Comparison of ENCODE assay signal across 8 mouse cellular contexts in genomic region chr8:11635012-11635577, GRCm38 (mm10). TPM values are rescaled to one million over a fixed set of nuclear protein-coding genes. Genes with fewer than 3 reads are reported as not detected.
DNase-seq lines count a peak whose midpoint lies in the region; ATAC-seq and TF ChIP-seq lines count a peak whose summit lies in the region.

No protein-coding gene starts in this region.

- peak overlapping the region; percentile 94 for H3K4me3 ChIP-seq in embryonic facial prominence, embryonic 11.5 days (ENCODE audit: low read depth, low read length)
- H3K4me3 ChIP-seq in kidney, adult 2 months (ENCODE audit: insufficient read depth, low read depth, low read length), result peak overlapping the region; percentile 88
- H3K4me3 ChIP-seq in limb, embryonic 13.5 days, result peak overlapping the region; percentile 96
- peak overlapping the region; percentile 89 for H3K4me3 ChIP-seq in midbrain, embryonic 15.5 days

- H3K36me3 ChIP-seq in embryonic facial prominence, embryonic 11.5 days (replicated peaks; ENCODE audit: control insufficient read depth, insufficient read depth, low read depth, low read length), result peaks cover 8% of the 10 kb centered on the region
- H3K36me3 ChIP-seq in kidney, adult 2 months (ENCODE audit: control insufficient read depth, insufficient read depth, low read length), result no peaks in the 10 kb centered on the region; the same call in none of the 2 replicates
- peaks cover 19% of the 10 kb centered on the region for H3K36me3 ChIP-seq in limb, embryonic 13.5 days
- 0 out of 2 replicates have a peak, but pooled peaks cover 8% of the 10 kb centered on the region for H3K36me3 ChIP-seq in midbrain, embryonic 15.5 days (replicated peaks)

- DNase-seq in 416B (ENCODE audit: low read depth), result peak; percentile 89
- DNase-seq in adrenal gland, postnatal 25 days, result peak; percentile 90
- DNase-seq in embryonic facial prominence, embryonic 11.5 days (ENCODE audit: low spot score), result peak; percentile 95
- DNase-seq in heart, adult 18-20 months, result peak; percentile 90 to 92
- DNase-seq in kidney, adult 2 months, result peak; percentile 90
- DNase-seq in spleen, postnatal 10 days (ENCODE audit: low spot score in 2 of 2), result peak; percentile 60 to 88

- TF ChIP-seq POLR2A in kidney, adult 2 months (IDR thresholded peaks at IDR 0.05; ENCODE audit: low read depth, low read length), result no peak

- H3K4me1 ChIP-seq in embryonic facial prominence, embryonic 11.5 days (ENCODE audit: control insufficient read depth, insufficient read depth, low read length), result no peaks in the 10 kb centered on the region; the same call in 1 of the 2 replicates
- peaks cover 16% of the 10 kb centered on the region for H3K4me1 ChIP-seq in kidney, adult 2 months (ENCODE audit: control insufficient read depth, insufficient read depth, low read length)
- peaks cover 45% of the 10 kb centered on the region for H3K4me1 ChIP-seq in limb, embryonic 13.5 days
- H3K4me1 ChIP-seq in midbrain, embryonic 15.5 days, result peaks cover 35% of the 10 kb centered on the region

- TF ChIP-seq CTCF in kidney, adult 2 months (conservative IDR thresholded peaks at IDR 0.05; ENCODE audit: insufficient read depth, insufficient read length, low read depth, low read length), result no peak

- H3K9ac ChIP-seq in embryonic facial prominence, embryonic 11.5 days (replicated peaks; ENCODE audit: low read length), result peak overlapping the region; percentile 98
- H3K9ac ChIP-seq in limb, embryonic 13.5 days, result peak overlapping the region; percentile 96
- peak overlapping the region; percentile 92 for H3K9ac ChIP-seq in midbrain, embryonic 15.5 days

- ATAC-seq in embryonic facial prominence, embryonic 11.5 days (replicated peaks; ENCODE audit: insufficient number of reproducible peaks, low FRiP score, low TSS enrichment, low read depth), result peak; percentile 88
- peak; percentile 72 for ATAC-seq in limb, embryonic 13.5 days (ENCODE audit: low FRiP score, low read depth)
- peak; percentile 87 for ATAC-seq in midbrain, embryonic 15.5 days (replicated peaks)

- peak overlapping the region; percentile 98 for H3K27ac ChIP-seq in embryonic facial prominence, embryonic 11.5 days (replicated peaks; ENCODE audit: low read depth, low read length)
- peak overlapping the region; percentile 95 for H3K27ac ChIP-seq in kidney, adult 2 months (ENCODE audit: insufficient read depth, low read depth, low read length)
- H3K27ac ChIP-seq in limb, embryonic 13.5 days, result peak overlapping the region; percentile 99
- H3K27ac ChIP-seq in midbrain, embryonic 15.5 days, result peak overlapping the region; percentile 98

- H3K9me3 ChIP-seq in embryonic facial prominence, embryonic 11.5 days (replicated peaks; ENCODE audit: control insufficient read depth, low read length), result no peaks in the 10 kb centered on the region
- H3K9me3 ChIP-seq in limb, embryonic 13.5 days, result no peaks in the 10 kb centered on the region
- H3K9me3 ChIP-seq in midbrain, embryonic 15.5 days, result no peaks in the 10 kb centered on the region

- H3K27me3 ChIP-seq in embryonic facial prominence, embryonic 11.5 days (ENCODE audit: control insufficient read depth, insufficient read depth, low read length), result no peaks in the 10 kb centered on the region
- no peaks in the 10 kb centered on the region for H3K27me3 ChIP-seq in kidney, adult 2 months (replicated peaks; ENCODE audit: control insufficient read depth, insufficient read depth, low read length)
- no peaks in the 10 kb centered on the region for H3K27me3 ChIP-seq in limb, embryonic 13.5 days
- H3K27me3 ChIP-seq in midbrain, embryonic 15.5 days (replicated peaks), result no peaks in the 10 kb centered on the region

- WGBS in embryonic facial prominence, embryonic 11.5 days, result under 1% methylated on average over 69 of the region's 70 CpGs
- under 1% methylated on average over 70 of the region's 70 CpGs for WGBS in kidney, adult 2 months
- WGBS in limb, embryonic 13.5 days, result under 1% methylated on average over 70 of the region's 70 CpGs
- under 1% methylated on average over 66 of the region's 70 CpGs for WGBS in midbrain, embryonic 15.5 days

- peak overlapping the region; percentile 78 for H3K4me2 ChIP-seq in embryonic facial prominence, embryonic 11.5 days (ENCODE audit: low read depth, low read length)
- H3K4me2 ChIP-seq in limb, embryonic 13.5 days (replicated peaks), result peak overlapping the region; percentile 90
- H3K4me2 ChIP-seq in midbrain, embryonic 15.5 days, result peak overlapping the region; percentile 82

RNA-seq across cellular contexts. Expression of gene Ankrd10, which starts 0.5 kb away (rescaled TPM):
- 76.1 and 77.4 TPM in 2 replicates for total RNA-seq in adrenal gland, postnatal 25 days (2021)
- polyA plus RNA-seq in embryonic facial prominence, embryonic 11.5 days (2014; fragmentation: Nextera tagmentation; extraction: Ambion mirVana), result 87.0 and 92.0 TPM in 2 replicates
- total RNA-seq in heart, adult 18-20 months (2021), result 10 to 100 TPM; 19.6 to 19.8 TPM
- polyA plus RNA-seq in kidney, adult 2 months (2012; rRNA removed), result 36.9 and 45.3 TPM in 2 replicates
- polyA plus RNA-seq in limb, embryonic 13.5 days (2015; fragmentation: Nextera tagmentation; extraction: Ambion mirVana), result 105 and 115 TPM in 2 replicates
- 98.4 and 101 TPM in 2 replicates for polyA plus RNA-seq in midbrain, embryonic 15.5 days (2015; fragmentation: Nextera tagmentation; extraction: Ambion mirVana)

Comparison
In these comparisons a context has a peak if more than half of its experiments do, and no peak if none do; other contexts are left out.
1. Peak in every context shown above with its lines: DNase-seq, ATAC-seq, H3K4me3 ChIP-seq and H3K27ac ChIP-seq.